Mouse (Mus musculus) embryonic facial prominence, embryonic 13.5 days (tissue): ENCODE measurements around the gene Sephs2. TPM values are rescaled to one million over a fixed set of nuclear protein-coding genes. Genes with fewer than 3 reads are reported as not detected.

Experiments used
- ATAC-seq: fragments of 200-750 bp; cut with Nextera tagmentation; 2 replicates; pipeline ENCODE4 v1.8.0; 2017; ENCODE audit warnings: low read depth; ENCODE audit not compliant: insufficient number of reproducible peaks, insufficient read depth, low FRiP score, low TSS enrichment
- H3K27ac ChIP-seq: fragments of 300-500 bp; sonication (generic); 2 replicates; pipeline ENCODE4 v1.5.1; 2015; ENCODE audit warnings: moderate library complexity, mild to moderate bottlenecking, inconsistent platforms
- H3K27me3 ChIP-seq: fragments of 300-500 bp; sonication (generic); 2 replicates; pipeline ENCODE4 v1.6.1; 2015; ENCODE audit warnings: mild to moderate bottlenecking, inconsistent platforms
- H3K36me3 ChIP-seq: fragments of 300-500 bp; sonication (generic); 2 replicates; pipeline ENCODE4 v1.6.1; 2015; ENCODE audit warnings: mild to moderate bottlenecking, inconsistent platforms
- H3K4me1 ChIP-seq: fragments of 300-500 bp; sonication (generic); 2 replicates; pipeline ENCODE4 v1.6.1; 2015; ENCODE audit warnings: inconsistent platforms
- H3K4me2 ChIP-seq: fragments of 300-500 bp; sonication (generic); 2 replicates; pipeline ENCODE4 v1.6.1; 2015; ENCODE audit warnings: moderate library complexity, mild to moderate bottlenecking, inconsistent platforms
- H3K4me3 ChIP-seq: fragments of 300-500 bp; sonication (generic); 2 replicates; pipeline ENCODE4 v1.5.1; 2015; ENCODE audit warnings: mild to moderate bottlenecking, inconsistent platforms
- H3K9ac ChIP-seq: fragments of 300-500 bp; sonication (generic); 2 replicates; pipeline ENCODE4 v1.6.1; 2015; ENCODE audit warnings: mild to moderate bottlenecking, inconsistent platforms
- H3K9me3 ChIP-seq: fragments of 300-500 bp; sonication (generic); 2 replicates; pipeline ENCODE4 v1.6.1; 2016; ENCODE audit warnings: inconsistent platforms
- WGBS: fragments of 180-500 bp; shearing (Covaris S2); methylation state at CpG from one replicate; pipeline ENCODE4 v1.1.7; 2015; ENCODE audit warnings: mixed read lengths; 5-methylcytosine and 5-hydroxymethylcytosine counted together
- polyA plus RNA-seq: library from polyadenylated mRNA; unstranded; fragments of >200 nt; fragmentation: Nextera tagmentation; extraction: Ambion mirVana; gene quantifications from 2 replicates; pipeline ENCODE4 v1.2.1, GENCODE M21; 2015

The Sephs2 gene
- polyA plus RNA-seq, 1 experiment from 2014 or later = 64.1 TPM

DNA sequence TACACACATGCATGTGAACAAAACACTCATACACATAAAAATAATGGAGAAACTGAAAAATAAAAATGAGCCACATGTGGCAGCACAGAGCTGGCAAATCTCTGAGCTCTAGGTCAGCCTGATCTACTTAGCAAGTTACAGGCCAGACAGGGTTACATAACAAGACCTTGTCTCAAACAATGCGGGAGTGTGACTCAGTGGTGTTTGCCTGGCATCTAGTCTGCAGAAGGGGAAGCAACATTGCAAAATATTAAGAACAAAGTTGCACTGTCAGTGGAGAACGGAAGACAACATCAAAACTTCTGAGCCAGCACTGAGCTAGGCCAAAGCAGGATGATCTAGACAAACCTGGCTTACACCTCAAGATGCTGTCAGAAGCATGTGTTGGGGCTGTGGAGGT lies 3.6 kb downstream of the Sephs2 start:
- Histone ChIP-seq H3K36me3 (peaks cover 40% of the 10 kb centered on the region), H3K4me1 (peaks cover 14% of the 10 kb centered on the region), H3K4me3 (no peak overlapping the region), H3K9me3 (peaks cover 3% of the 10 kb centered on the region; the same call in 1 of the 2 replicates), H3K27me3 (no peaks in the 10 kb centered on the region), H3K9ac (no peak overlapping the region), H3K27ac (no peak overlapping the region), H3K4me2 (no peak overlapping the region)
- ATAC-seq = no peak
- WGBS = 86% methylated on average over 2 of the region's 2 CpGs

DNA sequence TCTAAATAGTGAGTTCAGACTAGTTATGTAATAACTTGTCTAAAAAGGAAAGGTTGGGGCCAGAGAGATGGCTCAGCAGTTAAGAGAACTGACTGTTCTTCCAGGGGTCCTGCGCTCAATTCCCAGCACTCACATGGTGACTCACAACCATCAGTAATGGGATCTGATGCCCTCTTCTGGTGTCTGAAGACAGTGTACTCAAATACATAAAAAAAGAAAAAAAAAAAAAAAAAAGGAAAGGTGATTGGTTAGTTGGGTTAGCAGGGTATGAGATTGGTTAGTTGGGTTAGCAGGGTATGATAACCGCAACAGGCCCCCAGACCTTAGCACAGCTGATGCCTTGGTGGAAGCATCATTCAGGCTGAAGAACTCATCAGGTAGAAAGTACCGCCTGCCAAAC lies 10.3 kb downstream of the Sephs2 start:
- Histone ChIP-seq H3K4me1 (peaks cover 21% of the 10 kb centered on the region), H3K36me3 (peaks cover 2% of the 10 kb centered on the region), H3K4me2 (no peak overlapping the region), H3K9me3 (peaks cover 2% of the 10 kb centered on the region; the same call in 1 of the 2 replicates), H3K27ac (no peak overlapping the region), H3K27me3 (no peaks in the 10 kb centered on the region), H3K9ac (no peak overlapping the region), H3K4me3 (no peak overlapping the region)
- 94% methylated on average over 3 of the region's 3 CpGs for WGBS
- ATAC-seq = no peak

DNA sequence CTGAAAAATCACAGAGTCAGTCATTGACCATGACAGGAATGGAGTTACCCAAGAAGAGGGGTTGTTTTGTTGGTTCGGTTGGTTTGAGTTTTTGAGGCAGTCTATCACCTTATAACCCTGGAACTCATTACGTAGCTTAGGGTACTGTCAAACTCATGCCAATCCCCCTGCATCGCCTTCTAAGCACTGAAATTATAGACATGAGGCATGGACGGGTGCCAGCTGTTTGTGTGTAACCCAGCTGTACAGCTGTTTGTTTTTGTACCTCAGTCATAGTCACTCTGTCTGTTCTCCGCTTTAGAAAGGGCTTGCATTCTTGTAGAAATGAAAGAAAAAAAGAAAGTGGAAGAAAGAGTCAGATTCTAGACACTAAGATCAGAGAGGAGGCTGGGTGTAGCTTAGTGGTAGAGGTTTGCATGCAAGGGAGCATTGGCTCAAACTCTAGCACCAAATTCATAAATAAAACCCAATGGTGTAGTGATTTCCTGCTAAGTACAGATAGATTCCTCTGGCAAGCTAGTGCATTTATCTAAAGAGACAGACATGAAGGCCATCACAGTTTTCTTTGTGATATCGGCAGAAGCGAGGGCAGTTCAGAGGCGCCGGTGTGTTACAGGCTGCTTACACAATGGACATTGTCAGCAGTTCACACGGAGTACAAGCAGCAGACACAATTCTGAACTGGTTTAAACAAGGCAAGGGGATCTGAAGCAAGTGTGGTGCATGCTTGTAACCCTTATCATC lies 11.5 kb downstream of the Sephs2 start:
- peaks cover 22% of the 10 kb centered on the region for H3K4me1 ChIP-seq
- no peak overlapping the region for H3K4me3 ChIP-seq
- H3K9me3 ChIP-seq = no peaks in the 10 kb centered on the region
- H3K4me2 ChIP-seq = no peak overlapping the region
- H3K27ac ChIP-seq = no peak overlapping the region
- peaks cover 7% of the 10 kb centered on the region; the same call in 1 of the 2 replicates for H3K36me3 ChIP-seq
- no peak overlapping the region for H3K9ac ChIP-seq
- H3K27me3 ChIP-seq = no peaks in the 10 kb centered on the region
- 78% methylated on average over 10 of the region's 10 CpGs for WGBS
- no peak for ATAC-seq

DNA sequence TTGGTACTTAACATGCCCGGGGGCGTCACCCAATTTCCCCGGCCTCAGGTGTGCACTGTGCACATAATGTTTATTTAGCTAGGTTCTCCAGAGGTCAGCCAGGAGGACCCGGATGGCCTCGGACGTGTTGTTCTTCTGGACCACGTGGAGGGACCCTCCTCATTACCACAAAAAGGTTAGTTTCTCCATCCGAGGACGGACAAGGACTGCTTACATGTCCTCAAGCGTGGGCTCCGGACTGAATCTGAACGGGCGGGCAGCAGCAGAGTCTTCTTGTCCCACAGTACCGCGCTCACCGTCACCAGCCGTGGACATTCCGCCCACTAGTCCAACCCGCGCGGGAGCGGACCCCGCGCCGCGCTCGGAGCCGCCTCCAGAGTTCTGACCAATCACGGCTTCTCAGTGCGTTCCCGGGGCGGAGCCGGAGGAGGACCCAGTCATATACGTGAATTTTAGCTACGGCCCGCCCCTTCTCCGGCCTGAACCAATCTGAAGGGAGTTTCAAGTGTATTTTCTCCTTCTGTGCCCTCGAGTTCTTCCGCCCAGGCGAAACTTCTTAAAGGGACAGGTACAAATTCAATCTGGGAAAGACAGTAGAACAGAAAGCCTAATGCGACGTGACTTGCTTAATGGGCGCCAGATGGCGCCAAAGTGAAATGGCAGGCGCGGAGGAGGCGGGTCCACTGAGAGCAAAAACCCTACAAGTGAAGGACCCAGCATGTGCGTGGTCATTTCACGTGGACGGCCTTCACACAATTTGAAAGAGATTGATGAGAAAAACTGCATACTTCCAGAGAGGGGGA lies 13.3 kb downstream of the Sephs2 start, which contains the start of gene Dctpp1:
Dctpp1 (minus strand) TSS at position 401 of the 803 bp plus-strand sequence.
- H3K9ac ChIP-seq = peak within 1 kb of the TSS; percentile 79
- under 1% methylated on average over 50 of the region's 50 CpGs for WGBS
- H3K27me3 ChIP-seq = no peaks in the 10 kb centered on the region
- H3K27ac ChIP-seq = peak within 1 kb of the TSS; percentile 39; the same call in 1 of the 2 replicates
- peak within 1 kb of the TSS; percentile 83 for H3K4me2 ChIP-seq
- peak within 1 kb of the TSS; percentile 71 for H3K4me3 ChIP-seq
- no peaks in the 10 kb centered on the region for H3K9me3 ChIP-seq
- peaks cover 23% of the 10 kb centered on the region for H3K36me3 ChIP-seq
- peak; percentile 96 for ATAC-seq
- peaks cover 22% of the 10 kb centered on the region for H3K4me1 ChIP-seq

DNA sequence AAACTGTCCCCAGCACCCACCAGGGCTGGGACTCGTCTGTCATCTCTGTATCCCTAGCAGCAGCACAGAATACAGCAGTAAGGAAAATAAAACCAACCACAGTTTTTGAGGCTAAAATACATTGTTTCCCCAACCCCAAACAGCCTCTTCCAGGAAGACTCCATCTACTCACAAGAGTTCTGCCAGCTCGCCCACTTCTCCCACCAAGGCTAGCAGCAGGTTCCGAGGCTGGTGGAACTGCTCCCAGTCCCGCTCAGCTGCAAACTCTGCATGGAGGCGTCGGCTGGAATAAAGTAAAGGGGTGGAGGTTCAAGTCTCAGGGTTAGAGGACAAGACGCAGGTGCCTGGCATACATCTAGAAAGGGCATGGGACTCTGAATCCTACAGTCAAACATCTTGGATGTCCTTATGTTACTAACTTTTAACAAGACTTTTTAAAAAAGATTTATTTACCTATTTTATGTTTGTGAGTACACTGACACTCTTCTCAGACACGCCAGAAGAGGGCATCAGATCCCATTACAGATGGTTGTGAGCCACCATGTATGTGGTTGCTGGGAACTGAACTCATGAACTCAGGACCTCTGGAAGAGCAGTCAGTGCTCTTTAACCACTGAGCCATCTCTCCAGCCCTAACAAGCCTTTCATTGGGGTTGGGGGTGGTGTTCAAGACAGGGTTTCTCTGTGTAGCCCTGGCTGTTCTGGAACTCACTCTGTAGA lies 14.5 kb downstream of the Sephs2 start:
- H3K36me3 ChIP-seq = peaks cover 23% of the 10 kb centered on the region
- H3K4me1 ChIP-seq = peaks cover 30% of the 10 kb centered on the region
- no peaks in the 10 kb centered on the region for H3K27me3 ChIP-seq
- H3K4me2 ChIP-seq = peak overlapping the region; percentile 83
- H3K9me3 ChIP-seq = no peaks in the 10 kb centered on the region
- 72% methylated on average over 8 of the region's 8 CpGs for WGBS
- no peak overlapping the region for H3K27ac ChIP-seq
- no peak for ATAC-seq
- peak overlapping the region; percentile 79; the same call in 1 of the 2 replicates for H3K9ac ChIP-seq
- peak overlapping the region; percentile 71 for H3K4me3 ChIP-seq

DNA sequence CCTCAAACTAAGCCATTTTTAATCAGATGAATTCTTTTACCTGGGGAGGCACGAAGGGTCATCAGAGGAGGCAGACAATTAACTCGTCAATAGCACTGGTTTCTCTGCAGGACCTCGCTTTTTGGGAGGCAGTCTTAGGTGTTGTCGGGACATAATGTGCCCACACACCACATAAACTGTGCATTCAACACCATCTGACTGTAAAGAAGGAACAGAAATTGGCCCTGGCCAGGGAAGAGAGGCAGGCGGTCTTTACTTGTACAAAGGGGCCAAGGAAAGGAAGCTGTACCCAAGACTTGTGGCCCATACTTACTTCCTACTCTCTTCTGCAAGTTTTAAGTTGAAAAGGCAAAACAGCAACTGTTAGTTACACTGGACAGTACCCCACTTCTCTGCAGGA lies 17.3 kb downstream of the Sephs2 start:
- Histone ChIP-seq H3K27ac (no peak overlapping the region; the same call in 1 of the 2 replicates), H3K27me3 (no peaks in the 10 kb centered on the region), H3K4me3 (no peak overlapping the region), H3K9me3 (no peaks in the 10 kb centered on the region), H3K9ac (no peak overlapping the region), H3K4me1 (peaks cover 35% of the 10 kb centered on the region), H3K4me2 (no peak overlapping the region), H3K36me3 (peaks cover 31% of the 10 kb centered on the region)
- ATAC-seq = no peak
- 92% methylated on average over 5 of the region's 5 CpGs for WGBS

DNA sequence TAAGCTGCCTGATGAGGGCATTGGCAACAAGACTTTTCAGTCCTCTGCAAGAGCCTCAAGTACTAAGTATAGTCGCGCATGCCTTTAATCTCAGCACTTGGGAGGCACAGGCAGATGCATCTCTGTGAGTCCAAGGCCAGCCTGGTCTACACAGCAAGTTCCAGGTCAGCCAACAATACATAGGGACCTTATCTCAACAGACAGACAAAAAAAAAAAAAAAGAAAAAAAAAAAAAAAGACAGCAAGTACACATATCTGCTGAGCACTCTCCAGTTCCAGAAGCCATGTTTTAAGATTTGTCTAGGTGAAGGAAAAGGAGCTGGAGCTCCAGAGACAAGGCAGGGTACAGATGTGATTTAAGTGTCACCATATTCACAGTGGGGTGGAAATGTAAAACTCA lies 17.9 kb downstream of the Sephs2 start:
- Histone ChIP-seq H3K9ac (no peak overlapping the region), H3K4me3 (no peak overlapping the region), H3K9me3 (no peaks in the 10 kb centered on the region), H3K36me3 (peaks cover 36% of the 10 kb centered on the region), H3K27me3 (no peaks in the 10 kb centered on the region), H3K27ac (no peak overlapping the region), H3K4me1 (peaks cover 31% of the 10 kb centered on the region), H3K4me2 (no peak overlapping the region)
- WGBS = 96% methylated on average over 2 of the region's 2 CpGs
- ATAC-seq = no peak

DNA sequence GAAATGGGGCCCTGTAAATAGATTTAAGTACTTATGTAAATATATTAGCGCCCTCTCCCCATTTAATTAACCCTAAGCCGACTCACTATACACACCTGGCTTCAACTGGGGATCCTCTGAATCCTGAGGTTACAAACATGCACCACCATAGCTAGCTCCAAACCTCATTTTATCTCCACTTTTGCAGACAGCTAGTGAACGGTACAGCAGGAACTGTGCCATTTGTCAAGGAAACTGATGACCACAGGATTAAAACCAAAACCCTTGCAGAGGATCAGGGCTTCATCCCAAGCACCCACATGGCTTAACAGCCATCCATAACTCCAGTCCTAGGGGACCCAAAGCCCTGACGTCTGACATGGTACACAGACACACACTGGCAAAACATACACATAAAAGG lies 18.8 kb downstream of the Sephs2 start:
- WGBS = 30% methylated on average over 4 of the region's 4 CpGs
- Histone ChIP-seq H3K27me3 (no peaks in the 10 kb centered on the region), H3K4me3 (peak overlapping the region; percentile 61), H3K9ac (peak overlapping the region; percentile 82), H3K27ac (peak overlapping the region; percentile 91), H3K4me1 (peaks cover 28% of the 10 kb centered on the region), H3K9me3 (no peaks in the 10 kb centered on the region), H3K4me2 (peak overlapping the region; percentile 86), H3K36me3 (peaks cover 43% of the 10 kb centered on the region)
- ATAC-seq = no peak

DNA sequence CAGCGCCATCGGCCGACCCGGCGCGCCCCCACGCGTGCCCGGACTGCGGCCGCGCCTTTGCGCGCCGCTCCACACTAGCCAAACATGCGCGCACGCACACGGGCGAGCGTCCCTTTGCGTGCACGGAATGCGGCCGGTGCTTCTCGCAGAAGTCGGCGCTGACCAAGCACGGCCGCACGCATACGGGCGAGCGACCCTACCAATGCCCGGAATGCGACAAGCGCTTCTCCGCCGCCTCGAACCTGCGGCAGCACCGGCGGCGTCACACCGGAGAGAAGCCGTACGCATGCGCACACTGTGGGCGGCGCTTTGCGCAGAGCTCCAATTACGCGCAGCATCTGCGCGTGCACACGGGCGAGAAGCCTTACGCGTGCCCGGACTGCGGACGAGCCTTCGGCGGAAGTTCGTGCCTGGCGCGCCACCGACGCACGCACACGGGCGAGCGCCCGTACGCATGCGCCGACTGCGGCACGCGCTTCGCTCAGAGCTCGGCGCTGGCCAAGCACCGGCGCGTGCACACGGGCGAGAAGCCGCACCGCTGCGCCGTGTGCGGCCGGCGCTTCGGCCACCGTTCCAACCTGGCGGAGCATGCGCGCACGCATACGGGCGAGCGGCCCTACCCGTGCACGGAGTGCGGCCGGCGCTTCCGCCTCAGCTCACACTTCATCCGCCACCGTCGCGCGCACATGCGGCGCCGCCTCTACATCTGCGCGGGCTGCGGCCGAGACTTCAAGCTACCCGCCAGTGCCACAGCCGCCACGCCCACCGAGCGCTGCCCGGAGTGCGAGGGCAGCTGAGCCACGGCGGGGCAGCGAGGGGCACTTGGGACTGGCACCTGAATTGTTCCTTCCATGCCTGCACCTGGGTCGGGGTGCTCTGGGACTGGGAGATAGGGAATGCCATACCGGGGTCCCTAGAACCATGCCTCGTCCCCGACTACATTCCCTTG lies 19.8 kb downstream of the Sephs2 start:
- Histone ChIP-seq H3K27me3 (no peaks in the 10 kb centered on the region), H3K36me3 (peaks cover 53% of the 10 kb centered on the region), H3K4me1 (peaks cover 19% of the 10 kb centered on the region), H3K4me2 (peak overlapping the region; percentile 86), H3K9me3 (no peaks in the 10 kb centered on the region), H3K27ac (peak overlapping the region; percentile 91), H3K9ac (peak overlapping the region; percentile 82), H3K4me3 (peak overlapping the region; percentile 61)
- ATAC-seq = peak; percentile 88
- under 1% methylated on average over 136 of the region's 136 CpGs for WGBS

DNA sequence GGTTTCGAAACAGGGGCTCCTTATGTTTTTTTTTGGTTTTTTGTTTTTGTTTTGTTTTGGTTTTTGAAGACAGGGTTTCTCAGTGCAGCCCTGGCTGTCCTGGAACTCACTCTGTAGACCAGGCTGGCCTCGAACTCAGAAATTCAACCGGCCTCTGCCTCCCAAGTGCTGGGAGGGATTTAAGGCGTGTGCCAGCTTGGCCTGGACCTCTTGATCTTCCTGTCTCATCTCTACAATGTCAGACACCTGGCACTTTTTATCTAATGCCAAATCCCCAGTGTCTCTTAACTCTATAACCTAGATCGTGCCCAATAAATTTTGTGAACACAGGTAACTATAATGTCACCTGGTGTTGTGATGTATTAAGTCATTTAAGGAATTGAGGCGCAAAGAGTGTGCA lies 20.5 kb downstream of the Sephs2 start:
- no peaks in the 10 kb centered on the region for H3K9me3 ChIP-seq
- no peaks in the 10 kb centered on the region for H3K27me3 ChIP-seq
- H3K4me3 ChIP-seq = peak overlapping the region; percentile 61
- peak overlapping the region; percentile 82 for H3K9ac ChIP-seq
- H3K4me1 ChIP-seq = peaks cover 13% of the 10 kb centered on the region
- H3K4me2 ChIP-seq = peak overlapping the region; percentile 86
- peak overlapping the region; percentile 91; the same call in 1 of the 2 replicates for H3K27ac ChIP-seq
- H3K36me3 ChIP-seq = peaks cover 56% of the 10 kb centered on the region
- no peak for ATAC-seq
- 78% methylated on average over 6 of the region's 6 CpGs for WGBS
